Mouse (Mus musculus) liver, embryonic 11.5 days (tissue): Measurements from ENCODE around the gene Zfp536. TPM values are rescaled to one million over a fixed set of nuclear protein-coding genes. Genes with fewer than 3 reads are reported as not detected.

Source experiments
- ATAC-seq: fragments of 200-750 bp; cut with Nextera tagmentation; replicated peaks from 2 replicates; pipeline ENCODE4 v1.8.0; 2017; ENCODE audit warnings: moderate number of reproducible peaks, mild to moderate bottlenecking, moderate TSS enrichment, moderate library complexity; ENCODE audit not compliant: low FRiP score
- DNase-seq: peaks from one replicate; pipeline ENCODE4 v3.0.0-alpha.2; 2017; ENCODE audit warnings: low spot score
- H3K27ac ChIP-seq: fragments of 300-500 bp; sonication (generic); 2 replicates; pipeline ENCODE4 v1.5.1; 2014; ENCODE audit warnings: mild to moderate bottlenecking, low read depth, low read length, control low read depth
- H3K27me3 ChIP-seq: fragments of 300-500 bp; sonication (generic); replicated peaks from 2 replicates; pipeline ENCODE4 v1.6.1; 2014; ENCODE audit warnings: low read length, mixed read lengths; ENCODE audit not compliant: control insufficient read depth, insufficient read depth
- H3K36me3 ChIP-seq: fragments of 300-500 bp; sonication (generic); 2 replicates; pipeline ENCODE4 v1.6.1; 2014; ENCODE audit warnings: mild to moderate bottlenecking, low read length, moderate library complexity, mixed read lengths; ENCODE audit not compliant: control insufficient read depth, insufficient read depth
- H3K4me1 ChIP-seq: fragments of 300-500 bp; sonication (generic); replicated peaks from 2 replicates; pipeline ENCODE4 v1.6.1; 2014; ENCODE audit warnings: low read length, mixed read lengths; ENCODE audit not compliant: control insufficient read depth, insufficient read depth
- H3K4me2 ChIP-seq: fragments of 300-500 bp; sonication (generic); 2 replicates; pipeline ENCODE4 v1.6.1; 2014; ENCODE audit warnings: mild to moderate bottlenecking, control low read depth, moderate library complexity
- H3K4me3 ChIP-seq: fragments of 300-500 bp; sonication (generic); 2 replicates; pipeline ENCODE4 v1.5.1; 2014; ENCODE audit warnings: low read depth, low read length, control low read depth
- H3K9ac ChIP-seq: fragments of 300-500 bp; sonication (generic); 2 replicates; pipeline ENCODE4 v1.6.1; 2014; ENCODE audit warnings: low read depth, low read length, control low read depth
- H3K9me3 ChIP-seq: fragments of 300-500 bp; sonication (generic); 2 replicates; pipeline ENCODE4 v1.6.1; 2016; ENCODE audit warnings: low read length, inconsistent platforms, mixed read lengths; ENCODE audit not compliant: control insufficient read depth
- WGBS: fragments of 180-500 bp; shearing (Covaris S2); extraction: QIAGEN DNeasy Blood & Tissue Kit; methylation state at CpG from one replicate; pipeline ENCODE4 v1.1.7; 2014; 5-methylcytosine and 5-hydroxymethylcytosine counted together
- polyA plus RNA-seq: library from polyadenylated mRNA; unstranded; fragments of >200 nt; fragmentation: Nextera tagmentation; extraction: Ambion mirVana; gene quantifications from 2 replicates; pipeline ENCODE4 v1.2.1, GENCODE M21; 2014

Zfp536 gene
- polyA plus RNA-seq, 1 experiment from 2014 or later = 0.86 TPM

GRCm38 (mm10) chr7:37593566-37593965, 179.9 kb downstream of the Zfp536 start:
- Histone ChIP-seq H3K9ac (no peak overlapping the region), H3K9me3 (no peaks in the 10 kb centered on the region), H3K4me3 (no peak overlapping the region), H3K27me3 (no peaks in the 10 kb centered on the region), H3K4me2 (no peak overlapping the region), H3K27ac (no peak overlapping the region), H3K36me3 (no peaks in the 10 kb centered on the region), H3K4me1 (no peaks in the 10 kb centered on the region)
- no peak for ATAC-seq
- 71% methylated on average over 6 of the region's 6 CpGs for WGBS
- DNase-seq = no peak

- Histone ChIP-seq H3K27ac (no peak overlapping the region), H3K4me2 (no peak overlapping the region), H3K36me3 (no peaks in the 10 kb centered on the region), H3K27me3 (no peaks in the 10 kb centered on the region), H3K9me3 (no peaks in the 10 kb centered on the region), H3K9ac (no peak overlapping the region), H3K4me3 (no peak overlapping the region), H3K4me1 (no peaks in the 10 kb centered on the region)
- ATAC-seq (no peak), DNase-seq (no peak)
- 82% methylated on average over 13 of the region's 13 CpGs for WGBS
These were observed 186.7 kb downstream of the Zfp536 start for GRCm38 (mm10) chr7:37586694-37587093.

DNA sequence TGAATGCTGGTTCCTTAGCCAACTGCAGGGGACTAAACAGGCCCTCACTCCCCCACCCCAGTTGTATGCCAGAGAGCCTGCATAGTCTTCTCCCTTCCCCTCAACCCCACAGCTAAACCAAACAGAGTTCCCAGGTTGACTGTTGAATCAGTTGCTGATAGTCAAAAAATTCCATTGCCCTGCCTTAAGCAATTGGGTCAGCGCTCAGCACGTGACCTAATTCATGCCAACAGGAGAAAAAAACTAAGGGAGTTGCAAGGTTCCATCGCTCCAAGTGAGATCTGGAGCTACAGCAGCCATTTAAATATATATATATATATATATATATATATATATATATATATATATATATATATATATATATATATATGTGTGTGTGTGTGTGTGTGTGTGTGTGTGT, 192.2 kb downstream of the Zfp536 start:
- H3K36me3 ChIP-seq = no peaks in the 10 kb centered on the region
- WGBS = 79% methylated on average over 3 of the region's 3 CpGs
- no peak overlapping the region for H3K27ac ChIP-seq
- DNase-seq (no peak), ATAC-seq (no peak)
- no peaks in the 10 kb centered on the region for H3K9me3 ChIP-seq
- H3K9ac ChIP-seq = no peak overlapping the region
- no peak overlapping the region for H3K4me3 ChIP-seq
- no peaks in the 10 kb centered on the region for H3K27me3 ChIP-seq
- H3K4me1 ChIP-seq = no peaks in the 10 kb centered on the region
- no peak overlapping the region for H3K4me2 ChIP-seq

- 47% methylated on average over 5 of the region's 5 CpGs for whole genome bisulfite sequencing
- Histone ChIP-seq H3K4me2 (no peak overlapping the region), H3K4me1 (no peaks in the 10 kb centered on the region), H3K9ac (no peak overlapping the region), H3K9me3 (no peaks in the 10 kb centered on the region), H3K36me3 (no peaks in the 10 kb centered on the region), H3K27ac (no peak overlapping the region), H3K27me3 (no peaks in the 10 kb centered on the region), H3K4me3 (no peak overlapping the region)
- no peak for DNase-seq
- ATAC-seq = no peak
These were observed 192.9 kb downstream of the Zfp536 start for GRCm38 (mm10) chr7:37580554-37580953.

- Histone ChIP-seq H3K36me3 (no peaks in the 10 kb centered on the region), H3K4me1 (no peaks in the 10 kb centered on the region), H3K27me3 (no peaks in the 10 kb centered on the region), H3K9ac (no peak overlapping the region), H3K27ac (no peak overlapping the region), H3K9me3 (no peaks in the 10 kb centered on the region), H3K4me2 (no peak overlapping the region), H3K4me3 (no peak overlapping the region)
- ATAC-seq (no peak), DNase-seq (no peak)
- 86% methylated on average over 7 of the region's 7 CpGs for WGBS
These were observed 201.4 kb downstream of the Zfp536 start for GRCm38 (mm10) chr7:37572021-37572420.

DNA sequence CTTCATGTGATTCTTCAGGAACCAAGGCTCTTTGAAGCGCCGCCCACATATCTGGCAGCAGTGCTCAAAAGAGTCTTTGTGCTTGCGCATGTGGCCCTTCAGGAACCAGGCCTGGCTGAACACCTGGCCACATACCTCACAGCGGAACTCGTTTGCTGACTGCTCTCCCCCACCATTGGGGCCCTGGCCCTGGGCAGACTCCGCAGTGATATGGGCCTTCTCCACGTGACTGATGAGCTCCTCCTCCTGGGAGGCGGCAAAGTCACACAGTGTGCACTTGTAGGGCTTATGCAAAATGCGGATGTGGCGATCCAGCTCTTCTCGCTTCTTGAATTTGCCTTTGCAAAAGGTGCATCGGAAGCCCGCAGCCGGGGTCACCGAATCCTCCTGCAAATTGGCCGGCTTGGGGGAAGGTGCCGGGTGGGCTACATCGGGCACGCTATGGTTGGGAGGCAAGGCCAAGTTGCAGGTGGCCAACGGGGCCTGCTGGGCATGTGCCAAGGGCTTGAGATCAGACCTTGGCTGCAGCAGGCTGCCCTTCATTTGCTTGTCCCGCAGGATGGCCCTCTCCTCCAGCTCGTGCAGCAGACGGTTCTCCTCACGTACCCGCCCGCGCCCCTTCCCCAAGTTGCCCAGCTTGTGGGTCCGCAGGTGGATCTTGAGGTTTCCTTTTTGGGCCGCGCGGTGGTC, 204.5 kb downstream of the Zfp536 start:
- Histone ChIP-seq H3K9me3 (no peaks in the 10 kb centered on the region), H3K9ac (no peak overlapping the region), H3K4me3 (no peak overlapping the region), H3K4me2 (no peak overlapping the region), H3K27me3 (no peaks in the 10 kb centered on the region), H3K4me1 (no peaks in the 10 kb centered on the region; the same call in 1 of the 2 replicates), H3K36me3 (no peaks in the 10 kb centered on the region), H3K27ac (no peak overlapping the region)
- DNase-seq = no peak
- 58% methylated on average over 31 of the region's 31 CpGs for WGBS
- no peak for ATAC-seq

- DNase-seq = no peak
- 61% methylated on average over 14 of the region's 14 CpGs for WGBS
- Histone ChIP-seq H3K9ac (no peak overlapping the region), H3K4me1 (no peaks in the 10 kb centered on the region; the same call in 1 of the 2 replicates), H3K4me2 (no peak overlapping the region), H3K4me3 (no peak overlapping the region), H3K27ac (no peak overlapping the region), H3K36me3 (no peaks in the 10 kb centered on the region), H3K27me3 (no peaks in the 10 kb centered on the region), H3K9me3 (no peaks in the 10 kb centered on the region)
- no peak for ATAC-seq
These were observed 205.4 kb downstream of the Zfp536 start for GRCm38 (mm10) chr7:37568041-37568440.

- no peak overlapping the region for H3K4me2 ChIP-seq
- H3K27ac ChIP-seq = no peak overlapping the region
- 40% methylated on average over 9 of the region's 9 CpGs for WGBS
- H3K27me3 ChIP-seq = no peaks in the 10 kb centered on the region
- DNase-seq (no peak), ATAC-seq (no peak)
- H3K36me3 ChIP-seq = no peaks in the 10 kb centered on the region
- no peaks in the 10 kb centered on the region; the same call in 1 of the 2 replicates for H3K4me1 ChIP-seq
- no peak overlapping the region for H3K9ac ChIP-seq
- no peaks in the 10 kb centered on the region for H3K9me3 ChIP-seq
- H3K4me3 ChIP-seq = no peak overlapping the region
These were observed 207.4 kb downstream of the Zfp536 start for GRCm38 (mm10) chr7:37566019-37566418.

DNA sequence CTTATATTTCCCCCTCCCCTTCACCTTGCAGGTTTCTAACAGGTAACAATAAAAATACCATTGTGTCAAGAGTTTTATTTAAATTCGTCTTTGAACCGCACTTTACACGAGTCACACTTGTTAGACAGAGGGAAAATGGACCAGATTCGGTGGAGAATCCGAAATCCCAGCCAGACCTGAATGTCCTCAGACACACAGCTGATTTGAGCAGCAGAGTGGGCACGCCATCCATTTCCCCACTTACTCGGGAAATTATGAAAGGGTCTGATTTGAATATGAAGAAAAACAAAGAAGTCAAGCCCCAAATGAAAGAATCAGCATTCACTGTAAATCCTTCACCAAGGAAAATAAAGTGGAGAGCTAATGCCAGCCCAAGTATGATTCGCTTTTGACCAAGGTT, 208.1 kb downstream of the Zfp536 start:
- 76% methylated on average over 8 of the region's 8 CpGs for WGBS
- H3K9ac ChIP-seq = no peak overlapping the region
- no peaks in the 10 kb centered on the region; the same call in 1 of the 2 replicates for H3K4me1 ChIP-seq
- H3K27ac ChIP-seq = no peak overlapping the region
- DNase-seq = no peak
- no peaks in the 10 kb centered on the region for H3K36me3 ChIP-seq
- no peaks in the 10 kb centered on the region for H3K9me3 ChIP-seq
- no peak overlapping the region for H3K4me2 ChIP-seq
- H3K27me3 ChIP-seq = no peaks in the 10 kb centered on the region
- no peak overlapping the region for H3K4me3 ChIP-seq
- ATAC-seq = no peak
